Mouse (Mus musculus): ENCODE results near the gene Crkl. TPM values are rescaled to one million over a fixed set of nuclear protein-coding genes. Genes with fewer than 3 reads are reported as not detected.

The Crkl gene
- 82.8 and 92.6 TPM in 2 replicates for polyA plus RNA-seq (2012; rRNA removed)

DNA sequence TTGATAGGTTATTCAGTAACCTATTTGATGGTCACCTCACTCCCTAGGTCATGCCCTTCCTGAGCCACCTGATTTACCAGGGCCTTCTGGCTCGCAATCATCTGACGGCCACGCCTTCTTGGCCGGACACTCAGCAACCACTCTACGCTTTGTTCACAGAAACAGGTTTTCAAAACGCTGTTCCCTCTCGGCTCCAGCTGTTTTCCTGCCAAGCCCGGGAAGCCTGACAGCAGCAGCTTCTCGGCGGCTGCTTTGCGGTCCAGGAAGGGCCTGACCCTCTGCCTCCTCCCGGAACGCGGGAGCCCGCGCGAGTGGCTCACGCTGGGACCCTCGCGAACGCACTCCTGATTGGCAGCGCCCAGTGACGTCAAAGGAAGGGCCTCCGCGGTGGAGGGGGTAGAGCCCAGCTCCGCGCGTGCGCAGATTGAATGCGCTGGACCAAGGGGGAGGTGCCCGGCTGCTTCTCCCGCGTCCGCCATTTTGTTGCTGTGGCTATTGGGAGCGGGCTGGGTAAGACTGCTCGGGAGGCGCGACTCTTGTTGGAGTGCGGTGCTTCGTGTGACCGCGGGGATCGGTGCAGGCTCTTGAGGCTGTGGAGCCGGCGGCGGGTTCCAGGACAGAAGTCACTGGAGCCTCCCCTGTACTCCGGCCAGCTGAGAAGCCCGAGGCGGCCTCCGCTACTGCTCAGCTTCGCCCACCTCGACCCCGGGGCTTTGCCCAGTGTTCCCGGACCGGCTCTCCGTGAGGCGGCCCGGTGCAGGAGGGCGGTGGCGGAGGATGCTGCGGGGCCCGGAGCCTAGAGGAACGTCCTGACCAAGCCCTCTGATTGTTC is at the start of gene Crkl:
TSS of gene Crkl (plus strand) at position 447 of the 832 bp plus-strand sequence.

GRCm38 (mm10) chr16:17405736-17406443 is 45.9 kb upstream of the Crkl start, which contains the start of the genes Snap29 and Pi4ka:
Snap29 (plus strand) TSS chr16:17405986.
Pi4ka (minus strand) TSS chr16:17406314.

GRCm38 (mm10) chr16:17489469-17490111 is 37.8 kb downstream of the Crkl start, which contains the start of gene Aifm3:
Aifm3 (plus strand) TSS chr16:17489611.

GRCm38 (mm10) chr16:17508546-17509239 is 56.9 kb downstream of the Crkl start, which contains the start of gene Lztr1:
Lztr1 (plus strand) TSS chr16:17508688.

DNA sequence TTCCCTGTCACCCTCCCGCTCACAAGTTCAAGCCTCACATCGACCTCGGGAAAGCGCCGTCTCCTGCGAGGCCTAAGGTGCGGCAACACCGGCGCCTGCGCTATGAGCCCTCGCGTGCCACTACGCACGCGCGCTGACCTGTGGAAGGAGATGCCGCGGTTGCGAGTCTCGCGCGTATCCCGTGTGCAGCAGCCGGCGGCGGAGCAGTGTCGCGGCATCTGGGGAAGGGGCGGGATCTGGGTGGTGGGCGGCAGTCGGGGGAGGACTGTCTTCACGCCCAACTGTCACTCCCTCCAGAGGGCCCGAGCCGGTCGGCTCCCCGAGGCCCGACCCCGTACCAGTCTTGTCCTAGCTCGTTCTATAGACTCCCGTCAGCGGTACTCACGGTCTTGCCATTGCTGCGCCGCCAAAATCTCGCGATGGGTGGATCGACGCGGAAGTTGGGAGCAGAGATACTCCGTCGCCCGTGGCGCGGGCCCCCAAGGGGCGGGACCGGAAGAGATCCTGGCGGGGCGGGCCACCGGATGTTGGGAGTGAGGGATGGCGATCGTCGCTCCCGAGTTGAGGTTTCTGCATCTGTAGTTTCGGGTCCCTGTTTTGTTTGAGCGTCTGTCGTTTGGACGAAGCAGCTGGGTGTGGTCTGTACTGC is 79.0 kb downstream of the Crkl start, which contains the start of gene Thap7:
TSS of gene Thap7 (minus strand) at position 497 of the 649 bp plus-strand sequence.

Other genes with a start within 250 kb of the Crkl start
- gene Ube2l3, start 249.3 kb upstream of the Crkl start, polyA plus RNA-seq (2012; rRNA removed): 58.7 and 63.1 TPM in 2 replicates
- 0.12 and 0.17 TPM in 2 replicates for gene Rimbp3, start 243.4 kb upstream of the Crkl start, polyA plus RNA-seq (2012; rRNA removed)
- 3.6 and 4.5 TPM in 2 replicates for gene Hic2, start 218.4 kb upstream of the Crkl start, polyA plus RNA-seq (2012; rRNA removed)
- gene Tmem191c, start 175.9 kb upstream of the Crkl start, polyA plus RNA-seq (2012; rRNA removed): 33.0 and 34.8 TPM in 2 replicates
- 0.09 and 0.22 TPM in 2 replicates for gene Serpind1, start 120.6 kb upstream of the Crkl start, polyA plus RNA-seq (2012; rRNA removed)
- gene Snap29, start 46.0 kb upstream of the Crkl start, polyA plus RNA-seq (2012; rRNA removed): 2.9 and 3.4 TPM in 2 replicates
- 46.7 and 52.1 TPM in 2 replicates for gene Pi4ka, start 45.7 kb upstream of the Crkl start, polyA plus RNA-seq (2012; rRNA removed)
- gene Aifm3, start 37.6 kb downstream of the Crkl start, polyA plus RNA-seq (2012; rRNA removed): 4.2 and 4.3 TPM in 2 replicates
- 407 and 481 TPM in 2 replicates for gene Lztr1, start 56.7 kb downstream of the Crkl start, polyA plus RNA-seq (2012; rRNA removed)
- gene Thap7, start 79.1 kb downstream of the Crkl start, polyA plus RNA-seq (2012; rRNA removed): 145 and 160 TPM in 2 replicates
- gene Lrrc74b, start 109.3 kb downstream of the Crkl start, polyA plus RNA-seq (2012; rRNA removed): 12.1 and 12.8 TPM in 2 replicates
- 13.2 and 17.1 TPM in 2 replicates for gene P2rx6, start 109.9 kb downstream of the Crkl start, polyA plus RNA-seq (2012; rRNA removed)
- gene Slc7a4, start 131.2 kb downstream of the Crkl start, polyA plus RNA-seq (2012; rRNA removed): 52.7 and 62.9 TPM in 2 replicates
- gene Smpd4, start 167.4 kb downstream of the Crkl start, polyA plus RNA-seq (2012; rRNA removed): 84.1 and 97.5 TPM in 2 replicates
- gene Ccdc74a, start 194.5 kb downstream of the Crkl start, polyA plus RNA-seq (2012; rRNA removed): 9.6 and 11.7 TPM in 2 replicates

All from ovary, adult 2 months (tissue).